Mouse (Mus musculus): ENCODE results near the gene 1700021F05Rik.

DNA sequence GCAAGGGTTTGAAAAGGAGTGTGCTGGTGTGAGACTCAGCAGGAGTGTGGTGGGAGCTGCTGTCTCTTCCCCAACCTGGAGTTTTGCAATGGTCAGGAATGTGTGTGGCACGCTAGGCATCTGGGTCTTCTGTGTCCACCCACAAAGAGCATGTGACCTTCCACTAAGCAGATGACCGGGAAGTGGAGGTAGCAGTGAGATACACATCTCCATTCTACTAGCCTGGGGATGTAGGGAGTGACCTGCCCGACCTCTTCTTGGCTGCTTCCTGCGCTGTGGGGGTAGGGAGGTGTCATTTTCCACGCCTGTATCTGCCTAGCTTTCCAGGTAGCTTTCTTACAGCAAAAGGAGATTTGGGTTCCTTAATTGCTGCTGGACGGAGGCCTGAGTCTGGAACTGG lies 51.2 kb downstream of the 1700021F05Rik start:
- TF ChIP-seq EP300 (IDR thresholded peaks at IDR 0.05; ENCODE audit: low read depth) (no peak), CTCF (IDR thresholded peaks at IDR 0.05; ENCODE audit: low read depth) (no peak)

Measured in liver, postnatal 0 days (tissue).